Mouse (Mus musculus): ENCODE results near the gene Gm49361. TPM values are rescaled to one million over a fixed set of nuclear protein-coding genes. Genes with fewer than 3 reads are reported as not detected.

Gene Gm49361
- polyA plus RNA-seq, 1 experiment from 2014 or later = not detected

DNA sequence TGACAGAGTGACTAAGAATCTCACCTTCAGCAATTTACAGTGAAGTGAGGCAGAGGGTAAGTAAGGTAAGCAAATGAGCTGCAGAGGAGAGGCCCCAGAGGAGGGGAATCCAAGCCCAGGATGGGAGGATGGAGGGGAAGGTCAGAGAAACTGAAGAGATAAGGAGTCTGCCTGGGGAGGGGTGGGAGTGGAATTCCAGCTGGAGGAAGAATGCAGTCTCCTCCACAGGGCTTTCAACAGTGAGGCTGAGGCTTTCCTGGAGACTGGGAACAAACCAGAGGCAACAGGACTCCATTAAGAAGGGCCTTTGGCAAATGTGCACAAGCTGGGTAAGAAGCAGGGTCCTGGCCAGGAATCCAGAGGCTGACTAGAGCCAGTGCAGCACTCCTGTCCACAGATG, 8.8 kb downstream of the Gm49361 start:
- no peaks in the 10 kb centered on the region for H3K9me3 ChIP-seq (ENCODE audit: control insufficient read depth, low read length)
- DNase-seq (ENCODE audit: low spot score, missing footprints) = no peak
- no peak overlapping the region for H3K9ac ChIP-seq (ENCODE audit: low read length)
- H3K4me1 ChIP-seq (ENCODE audit: control insufficient read depth, insufficient read depth, low read length) = peaks cover 3% of the 10 kb centered on the region; the same call in 1 of the 2 replicates
- ATAC-seq (ENCODE audit: low FRiP score) = no peak
- H3K4me3 ChIP-seq (ENCODE audit: low read depth, low read length) = no peak overlapping the region
- no peak overlapping the region for H3K27ac ChIP-seq (ENCODE audit: low read depth, low read length)
- no peaks in the 10 kb centered on the region for H3K27me3 ChIP-seq (ENCODE audit: control insufficient read depth, insufficient read depth, low read length)
- H3K36me3 ChIP-seq (ENCODE audit: control insufficient read depth, insufficient read depth, low read length) = no peaks in the 10 kb centered on the region
- no peak overlapping the region for H3K4me2 ChIP-seq

DNA sequence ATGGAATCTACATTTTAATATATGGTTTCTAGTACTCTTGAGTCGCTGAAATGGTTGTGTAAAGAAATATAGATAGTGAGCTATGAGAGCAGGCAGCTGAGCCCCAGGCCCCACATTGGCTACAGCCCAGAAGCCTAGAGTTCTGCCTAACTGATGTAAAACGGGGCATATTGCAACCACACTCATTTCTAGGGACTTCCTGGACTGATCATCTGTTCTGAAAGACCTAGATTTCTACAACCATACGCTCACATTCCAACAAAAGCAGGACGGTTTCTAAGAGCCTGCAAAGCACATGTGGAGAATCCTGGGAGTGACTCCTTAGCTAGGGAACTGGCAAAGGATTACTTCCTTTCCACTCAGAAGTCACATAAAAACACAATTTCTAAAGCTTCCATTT, 9.8 kb downstream of the Gm49361 start:
- ATAC-seq (ENCODE audit: low FRiP score) = no peak
- Histone ChIP-seq H3K4me3 (ENCODE audit: low read depth, low read length) (no peak overlapping the region), H3K27ac (ENCODE audit: low read depth, low read length) (no peak overlapping the region), H3K4me2 (no peak overlapping the region), H3K9ac (ENCODE audit: low read length) (no peak overlapping the region), H3K4me1 (ENCODE audit: control insufficient read depth, insufficient read depth, low read length) (peaks cover 3% of the 10 kb centered on the region; the same call in 1 of the 2 replicates), H3K9me3 (ENCODE audit: control insufficient read depth, low read length) (no peaks in the 10 kb centered on the region), H3K27me3 (ENCODE audit: control insufficient read depth, insufficient read depth, low read length) (no peaks in the 10 kb centered on the region), H3K36me3 (ENCODE audit: control insufficient read depth, insufficient read depth, low read length) (no peaks in the 10 kb centered on the region)
- DNase-seq (ENCODE audit: low spot score, missing footprints) = peak; percentile 56
- WGBS = 84% methylated on average over 4 of the region's 4 CpGs

DNA sequence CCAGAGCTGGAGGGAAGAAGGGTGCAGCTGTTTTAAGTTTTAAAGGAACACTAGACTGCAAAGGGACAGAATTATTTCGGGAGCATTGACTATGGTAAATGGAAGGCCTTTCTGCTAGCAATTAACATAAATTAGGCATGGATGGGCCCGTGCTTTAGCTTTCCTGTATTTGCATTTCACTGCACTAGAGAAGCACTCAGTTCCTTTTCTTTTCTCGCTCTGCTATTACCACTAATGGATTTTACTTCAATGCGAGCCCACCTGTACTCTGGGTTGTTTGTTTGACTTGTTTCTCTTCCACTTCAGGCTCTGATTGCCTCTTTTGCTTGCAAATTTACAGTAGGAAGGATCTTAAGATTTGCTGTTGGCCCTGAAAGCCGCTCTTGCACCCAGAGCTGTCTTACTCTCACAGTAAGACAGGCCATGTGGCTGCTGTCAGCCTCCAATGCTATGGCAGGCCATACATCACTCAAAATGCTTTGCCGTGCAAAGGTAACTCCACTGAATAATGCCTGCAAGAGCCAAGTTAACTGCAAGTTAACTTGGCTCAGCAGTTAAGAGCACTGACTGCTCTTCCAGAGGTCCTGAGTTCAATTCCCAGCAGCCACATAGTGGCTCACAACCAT, 13.1 kb downstream of the Gm49361 start:
- 63% methylated on average over 6 of the region's 6 CpGs for WGBS
- Histone ChIP-seq H3K4me2 (no peak overlapping the region), H3K36me3 (ENCODE audit: control insufficient read depth, insufficient read depth, low read length) (no peaks in the 10 kb centered on the region), H3K27ac (ENCODE audit: low read depth, low read length) (no peak overlapping the region), H3K9ac (ENCODE audit: low read length) (no peak overlapping the region), H3K9me3 (ENCODE audit: control insufficient read depth, low read length) (no peaks in the 10 kb centered on the region), H3K4me3 (ENCODE audit: low read depth, low read length) (no peak overlapping the region), H3K4me1 (ENCODE audit: control insufficient read depth, insufficient read depth, low read length) (peaks cover 3% of the 10 kb centered on the region; the same call in 1 of the 2 replicates), H3K27me3 (ENCODE audit: control insufficient read depth, insufficient read depth, low read length) (no peaks in the 10 kb centered on the region)
- peak; percentile 67 for DNase-seq (ENCODE audit: low spot score, missing footprints)
- ATAC-seq (ENCODE audit: low FRiP score) = no peak

DNA sequence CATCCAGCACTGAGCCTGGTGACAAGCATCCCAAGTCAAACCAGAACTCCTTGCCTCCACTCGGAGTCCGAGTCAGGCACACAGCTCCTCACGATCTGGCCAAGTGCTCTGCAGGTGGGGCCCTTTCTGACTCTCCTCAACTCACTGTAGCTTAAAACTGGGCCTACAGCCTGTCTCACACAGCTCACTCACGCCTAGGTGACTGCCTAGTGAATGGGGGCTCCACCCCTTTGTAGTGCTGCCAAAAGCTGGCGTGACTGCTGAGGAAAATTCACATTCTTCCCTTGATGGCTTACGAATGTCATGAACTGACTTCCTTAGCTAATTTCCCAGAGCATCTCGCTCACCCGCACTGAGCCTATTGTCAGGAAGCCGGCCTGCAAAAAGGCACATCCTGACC, 15.4 kb downstream of the Gm49361 start:
- Histone ChIP-seq H3K27ac (ENCODE audit: low read depth, low read length) (no peak overlapping the region), H3K4me3 (ENCODE audit: low read depth, low read length) (no peak overlapping the region), H3K27me3 (ENCODE audit: control insufficient read depth, insufficient read depth, low read length) (no peaks in the 10 kb centered on the region), H3K9ac (ENCODE audit: low read length) (no peak overlapping the region), H3K36me3 (ENCODE audit: control insufficient read depth, insufficient read depth, low read length) (no peaks in the 10 kb centered on the region), H3K4me2 (no peak overlapping the region), H3K9me3 (ENCODE audit: control insufficient read depth, low read length) (no peaks in the 10 kb centered on the region), H3K4me1 (ENCODE audit: control insufficient read depth, insufficient read depth, low read length) (peaks cover 3% of the 10 kb centered on the region; the same call in 1 of the 2 replicates)
- WGBS = 43% methylated on average over 9 of the region's 9 CpGs
- ATAC-seq (ENCODE audit: low FRiP score) (no peak), DNase-seq (ENCODE audit: low spot score, missing footprints) (no peak)

DNA sequence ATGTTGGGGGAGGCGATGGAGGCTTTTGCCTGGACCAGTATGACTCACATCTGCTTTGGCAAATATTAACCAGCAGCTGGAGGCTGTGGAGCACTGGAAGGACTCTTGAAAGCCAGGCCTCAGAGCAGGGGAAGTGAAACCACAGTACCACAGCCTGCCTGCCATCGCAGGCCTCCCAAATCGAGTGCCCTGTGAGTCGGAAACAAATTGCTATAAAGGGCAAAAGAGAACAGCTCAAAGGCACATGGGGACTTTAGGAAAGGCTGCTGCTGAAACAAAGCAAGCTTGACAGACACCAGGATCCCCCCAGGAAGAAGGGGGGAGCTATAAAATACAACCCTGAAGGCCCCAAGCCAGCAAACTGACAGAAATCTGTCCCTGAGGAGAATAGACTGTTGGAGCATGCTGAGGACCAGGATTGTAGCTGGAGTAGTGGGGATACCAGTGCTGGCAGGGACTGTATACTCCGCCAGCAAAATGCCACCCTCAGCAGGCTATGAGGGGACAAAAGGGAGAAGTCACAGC, 15.9 kb downstream of the Gm49361 start:
- Histone ChIP-seq H3K27ac (ENCODE audit: low read depth, low read length) (no peak overlapping the region), H3K9ac (ENCODE audit: low read length) (no peak overlapping the region), H3K9me3 (ENCODE audit: control insufficient read depth, low read length) (no peaks in the 10 kb centered on the region), H3K36me3 (ENCODE audit: control insufficient read depth, insufficient read depth, low read length) (no peaks in the 10 kb centered on the region), H3K4me1 (ENCODE audit: control insufficient read depth, insufficient read depth, low read length) (peaks cover 3% of the 10 kb centered on the region; the same call in 1 of the 2 replicates), H3K27me3 (ENCODE audit: control insufficient read depth, insufficient read depth, low read length) (no peaks in the 10 kb centered on the region), H3K4me2 (no peak overlapping the region), H3K4me3 (ENCODE audit: low read depth, low read length) (no peak overlapping the region)
- ATAC-seq (ENCODE audit: low FRiP score) (no peak), DNase-seq (ENCODE audit: low spot score, missing footprints) (no peak)
- 78% methylated on average over 5 of the region's 5 CpGs for WGBS

DNA sequence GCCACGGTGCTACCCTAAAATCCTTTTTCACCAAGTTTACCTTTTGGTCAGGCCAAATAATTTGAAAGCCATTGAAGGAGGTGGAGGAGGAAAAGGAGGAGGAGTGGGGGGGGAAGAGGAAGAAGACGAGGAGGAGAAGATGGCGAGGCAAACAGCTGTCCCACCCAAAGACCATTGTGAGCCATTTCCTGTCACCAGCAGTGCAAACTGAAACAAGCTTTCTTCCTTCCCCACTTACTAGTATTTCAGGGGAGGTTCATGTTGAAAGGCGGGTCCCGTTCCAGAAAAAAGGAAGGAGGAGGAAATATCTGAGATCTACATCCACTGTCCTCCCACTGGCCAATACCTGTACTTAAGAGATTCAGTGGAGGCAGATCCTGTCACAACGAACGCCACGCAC, 16.5 kb downstream of the Gm49361 start:
- Histone ChIP-seq H3K9me3 (ENCODE audit: control insufficient read depth, low read length) (no peaks in the 10 kb centered on the region), H3K4me3 (ENCODE audit: low read depth, low read length) (no peak overlapping the region), H3K4me1 (ENCODE audit: control insufficient read depth, insufficient read depth, low read length) (peaks cover 3% of the 10 kb centered on the region; the same call in 1 of the 2 replicates), H3K9ac (ENCODE audit: low read length) (no peak overlapping the region), H3K27ac (ENCODE audit: low read depth, low read length) (no peak overlapping the region), H3K4me2 (no peak overlapping the region), H3K27me3 (ENCODE audit: control insufficient read depth, insufficient read depth, low read length) (no peaks in the 10 kb centered on the region), H3K36me3 (ENCODE audit: control insufficient read depth, insufficient read depth, low read length) (no peaks in the 10 kb centered on the region)
- 85% methylated on average over 8 of the region's 8 CpGs for whole genome bisulfite sequencing
- ATAC-seq (ENCODE audit: low FRiP score) = no peak
- no peak for DNase-seq (ENCODE audit: low spot score, missing footprints)

DNA sequence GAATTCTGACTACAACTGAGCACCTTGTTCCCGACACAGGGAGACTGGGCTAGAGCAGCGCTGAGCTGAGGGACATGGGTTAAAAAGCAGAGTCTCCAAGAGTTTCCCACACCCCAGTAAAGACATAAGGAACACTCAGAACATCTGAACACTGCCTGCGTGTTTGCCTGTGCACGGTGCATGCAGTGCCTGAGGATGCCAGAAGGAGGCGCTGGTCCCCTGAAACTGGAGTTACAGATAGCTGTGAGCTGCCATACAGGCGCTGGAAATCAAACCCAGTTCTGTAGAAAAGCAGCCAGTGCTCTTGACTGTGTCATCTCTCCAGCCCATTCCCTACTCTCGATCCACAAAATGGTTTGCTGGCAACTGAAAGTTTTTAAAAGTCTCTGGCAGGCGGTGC, 19.7 kb downstream of the Gm49361 start:
- no peaks in the 10 kb centered on the region for H3K36me3 ChIP-seq (ENCODE audit: control insufficient read depth, insufficient read depth, low read length)
- ATAC-seq (ENCODE audit: low FRiP score) (no peak), DNase-seq (ENCODE audit: low spot score, missing footprints) (no peak)
- no peak overlapping the region for H3K4me2 ChIP-seq
- no peak overlapping the region for H3K27ac ChIP-seq (ENCODE audit: low read depth, low read length)
- H3K9me3 ChIP-seq (ENCODE audit: control insufficient read depth, low read length) = no peaks in the 10 kb centered on the region
- H3K4me3 ChIP-seq (ENCODE audit: low read depth, low read length) = no peak overlapping the region
- H3K9ac ChIP-seq (ENCODE audit: low read length) = no peak overlapping the region
- 75% methylated on average over 8 of the region's 8 CpGs for WGBS
- H3K4me1 ChIP-seq (ENCODE audit: control insufficient read depth, insufficient read depth, low read length) = no peaks in the 10 kb centered on the region
- no peaks in the 10 kb centered on the region for H3K27me3 ChIP-seq (ENCODE audit: control insufficient read depth, insufficient read depth, low read length)

DNA sequence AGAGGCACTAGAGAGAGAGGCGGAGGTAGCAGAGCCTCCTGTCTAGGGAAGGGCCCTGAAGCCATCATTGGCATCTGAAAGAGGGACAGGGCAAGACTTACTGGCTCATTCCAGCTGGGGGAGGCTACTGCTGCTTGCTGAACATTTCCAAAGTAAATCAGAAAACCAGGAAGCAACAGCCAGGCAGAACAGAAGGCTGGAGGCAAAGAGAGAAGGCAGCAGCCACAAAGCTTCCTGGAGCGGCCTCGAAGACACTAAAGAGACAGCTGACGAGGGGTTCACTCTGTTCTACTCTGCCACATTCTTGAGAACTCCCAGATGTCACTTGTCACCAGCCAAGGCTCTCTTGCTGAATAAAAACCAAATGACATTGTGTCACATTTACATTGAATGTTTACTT, 21.4 kb downstream of the Gm49361 start:
- Histone ChIP-seq H3K9ac (ENCODE audit: low read length) (no peak overlapping the region), H3K4me2 (no peak overlapping the region), H3K9me3 (ENCODE audit: control insufficient read depth, low read length) (no peaks in the 10 kb centered on the region), H3K27me3 (ENCODE audit: control insufficient read depth, insufficient read depth, low read length) (no peaks in the 10 kb centered on the region), H3K27ac (ENCODE audit: low read depth, low read length) (no peak overlapping the region), H3K4me3 (ENCODE audit: low read depth, low read length) (no peak overlapping the region), H3K4me1 (ENCODE audit: control insufficient read depth, insufficient read depth, low read length) (no peaks in the 10 kb centered on the region), H3K36me3 (ENCODE audit: control insufficient read depth, insufficient read depth, low read length) (no peaks in the 10 kb centered on the region)
- DNase-seq (ENCODE audit: low spot score, missing footprints) = no peak
- WGBS = 92% methylated on average over 4 of the region's 4 CpGs
- ATAC-seq (ENCODE audit: low FRiP score) = no peak

DNA sequence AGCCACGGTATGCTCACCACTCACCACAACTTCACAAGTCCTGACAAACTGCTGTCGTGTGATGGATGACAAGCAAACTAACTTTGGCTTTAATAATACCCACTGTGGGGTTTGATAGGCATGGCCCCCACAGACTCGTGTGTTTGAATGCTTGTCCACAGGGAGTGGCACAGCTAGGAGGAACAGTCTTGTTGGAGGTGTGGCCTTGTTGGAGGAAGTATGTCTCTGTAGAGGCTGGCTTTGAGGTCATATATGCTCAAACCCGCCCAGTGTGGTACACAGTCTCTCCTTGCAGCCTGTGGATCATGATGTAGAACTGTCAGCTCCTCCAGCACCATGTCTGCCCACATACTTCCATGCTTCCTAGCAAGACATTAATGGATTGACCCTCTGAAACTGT, 27.7 kb downstream of the Gm49361 start:
- H3K9me3 ChIP-seq (ENCODE audit: control insufficient read depth, low read length) = no peaks in the 10 kb centered on the region
- no peak overlapping the region for H3K9ac ChIP-seq (ENCODE audit: low read length)
- H3K36me3 ChIP-seq (ENCODE audit: control insufficient read depth, insufficient read depth, low read length) = no peaks in the 10 kb centered on the region
- no peaks in the 10 kb centered on the region for H3K27me3 ChIP-seq (ENCODE audit: control insufficient read depth, insufficient read depth, low read length)
- no peak overlapping the region for H3K27ac ChIP-seq (ENCODE audit: low read depth, low read length)
- ATAC-seq (ENCODE audit: low FRiP score) (no peak), DNase-seq (ENCODE audit: low spot score, missing footprints) (no peak)
- no peak overlapping the region for H3K4me2 ChIP-seq
- peaks cover 4% of the 10 kb centered on the region; the same call in 1 of the 2 replicates for H3K4me1 ChIP-seq (ENCODE audit: control insufficient read depth, insufficient read depth, low read length)
- H3K4me3 ChIP-seq (ENCODE audit: low read depth, low read length) = no peak overlapping the region
- WGBS = 90% methylated on average over 4 of the region's 4 CpGs
